Mouse (Mus musculus) midbrain, embryonic 11.5 days (tissue): Measurements from ENCODE around the gene Dbt. TPM values are rescaled to one million over a fixed set of nuclear protein-coding genes. Genes with fewer than 3 reads are reported as not detected.
"Not testable (repeated sequence)": the region's sequence is repeated elsewhere in the genome, so short reads cannot be mapped to it uniquely, and the experiment has no call there.

Source experiments
- ATAC-seq: fragments of 200-750 bp; cut with Nextera tagmentation; 2 replicates; pipeline ENCODE4 v1.8.0; 2017; ENCODE audit warnings: moderate TSS enrichment, moderate library complexity; ENCODE audit not compliant: low FRiP score
- DNase-seq: peaks from one replicate; pipeline ENCODE4 v3.0.0; 2015; ENCODE audit warnings: low spot score; ENCODE audit errors: missing footprints
- H3K27ac ChIP-seq: fragments of 300-500 bp; sonication (generic); 2 replicates; pipeline ENCODE4 v1.5.1; 2014; ENCODE audit warnings: low read depth, low read length
- H3K27me3 ChIP-seq: fragments of 300-500 bp; sonication (generic); 2 replicates; pipeline ENCODE4 v1.6.1; 2014; ENCODE audit warnings: mild to moderate bottlenecking, low read length, moderate library complexity, mixed read lengths; ENCODE audit not compliant: control insufficient read depth, insufficient read depth
- H3K36me3 ChIP-seq: fragments of 300-500 bp; sonication (generic); 2 replicates; pipeline ENCODE4 v1.6.1; 2014; ENCODE audit warnings: mild to moderate bottlenecking, low read length, moderate library complexity, mixed read lengths; ENCODE audit not compliant: control insufficient read depth, insufficient read depth
- H3K4me1 ChIP-seq: fragments of 300-500 bp; sonication (generic); 2 replicates; pipeline ENCODE4 v1.6.1; 2014; ENCODE audit warnings: low read length; ENCODE audit not compliant: control insufficient read depth, insufficient read depth
- H3K4me2 ChIP-seq: fragments of 300-500 bp; sonication (generic); 2 replicates; pipeline ENCODE4 v1.6.1; 2014; ENCODE audit warnings: mild to moderate bottlenecking, moderate library complexity
- H3K4me3 ChIP-seq: fragments of 300-500 bp; sonication (generic); 2 replicates; pipeline ENCODE4 v1.5.1; 2014; ENCODE audit warnings: low read depth, low read length
- H3K9ac ChIP-seq: fragments of 300-500 bp; sonication (generic); 2 replicates; pipeline ENCODE4 v1.6.1; 2014; ENCODE audit warnings: low read length
- H3K9me3 ChIP-seq: fragments of 300-500 bp; sonication (generic); 2 replicates; pipeline ENCODE4 v1.6.1; 2016; ENCODE audit warnings: low read length; ENCODE audit not compliant: control insufficient read depth
- WGBS: fragments of 180-500 bp; shearing (Covaris S2); extraction: QIAGEN DNeasy Blood & Tissue Kit; methylation state at CpG from one replicate; pipeline ENCODE4 v1.1.7; 2014; 5-methylcytosine and 5-hydroxymethylcytosine counted together
- polyA plus RNA-seq: library from polyadenylated mRNA; unstranded; fragments of >200 nt; fragmentation: Nextera tagmentation; extraction: Ambion mirVana; gene quantifications from 2 replicates; pipeline ENCODE4 v1.2.1, GENCODE M21; 2014

The Dbt gene
- polyA plus RNA-seq, 1 experiment from 2014 or later = 10.5 TPM

DNA sequence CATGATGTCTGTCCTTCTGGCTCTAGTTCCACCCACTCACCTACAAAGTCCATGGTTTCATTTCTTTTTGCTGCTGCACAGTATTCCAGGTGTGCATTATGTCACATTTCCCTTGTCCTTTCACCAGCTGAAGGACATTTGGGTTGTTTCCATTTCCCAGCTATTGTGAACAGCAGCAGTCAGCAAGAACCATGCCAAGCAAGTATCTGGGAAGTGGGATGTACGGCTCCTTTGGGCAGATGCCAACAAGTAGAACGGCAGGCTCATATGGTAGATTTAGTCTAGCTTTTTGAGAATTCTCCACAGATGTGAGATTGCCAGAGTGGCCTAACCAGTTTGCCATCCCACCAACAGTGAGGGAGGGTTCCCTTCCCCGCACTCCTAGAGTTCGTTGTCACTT lies 18.0 kb downstream of the Dbt start:
- peaks cover 4% of the 10 kb centered on the region for H3K36me3 ChIP-seq
- ATAC-seq (no peak), DNase-seq (no peak)
- H3K4me1 ChIP-seq = no peaks in the 10 kb centered on the region
- H3K27ac ChIP-seq = no peak overlapping the region
- H3K4me2 ChIP-seq = no peak overlapping the region
- no peak overlapping the region for H3K4me3 ChIP-seq
- no peaks in the 10 kb centered on the region for H3K27me3 ChIP-seq
- H3K9me3 ChIP-seq = no peaks in the 10 kb centered on the region
- no peak overlapping the region for H3K9ac ChIP-seq
- WGBS = 94% methylated on average over 4 of the region's 4 CpGs

DNA sequence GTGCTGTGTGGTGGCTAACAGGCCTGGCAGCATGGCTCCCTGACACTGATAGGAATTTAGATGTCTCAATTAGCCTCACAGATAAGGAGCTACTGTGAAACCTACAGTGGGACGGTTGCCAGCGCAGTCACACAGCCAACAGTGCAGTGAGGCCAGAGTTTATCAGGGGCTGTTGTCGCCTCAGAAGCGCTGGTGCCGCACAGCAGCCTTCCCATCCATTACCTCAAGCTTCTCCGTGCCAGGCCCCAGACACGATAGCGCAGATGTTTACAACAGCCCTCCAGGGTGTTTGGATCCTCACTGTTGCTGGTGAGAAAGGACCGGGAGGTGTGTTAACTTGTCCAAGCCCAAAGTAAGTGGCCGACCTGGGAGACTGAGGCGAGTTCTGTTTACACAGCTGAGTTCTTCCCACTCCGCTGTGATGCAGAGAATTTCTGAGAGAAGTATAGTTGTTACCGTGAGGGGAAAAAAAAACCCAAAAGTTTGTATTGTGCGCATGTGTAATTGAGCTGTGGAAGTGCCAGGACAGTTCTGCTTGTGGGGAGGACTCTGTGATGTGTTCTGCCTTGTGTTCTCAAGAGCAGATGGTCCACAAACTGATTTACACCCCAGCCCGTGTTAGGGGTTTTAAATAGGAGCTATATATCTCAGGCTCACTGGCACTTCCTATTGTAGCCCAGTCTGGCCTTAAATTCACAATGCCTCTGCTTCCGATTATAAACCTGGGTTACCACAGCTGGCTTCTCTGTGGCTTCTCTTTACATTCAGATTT lies 23.7 kb downstream of the Dbt start:
- Histone ChIP-seq H3K4me1 (no peaks in the 10 kb centered on the region), H3K36me3 (peaks cover 8% of the 10 kb centered on the region), H3K27me3 (no peaks in the 10 kb centered on the region), H3K4me3 (no peak overlapping the region), H3K9me3 (no peaks in the 10 kb centered on the region), H3K9ac (no peak overlapping the region), H3K4me2 (no peak overlapping the region), H3K27ac (no peak overlapping the region)
- 66% methylated on average over 16 of the region's 16 CpGs for WGBS
- DNase-seq = no peak
- ATAC-seq = no peak

DNA sequence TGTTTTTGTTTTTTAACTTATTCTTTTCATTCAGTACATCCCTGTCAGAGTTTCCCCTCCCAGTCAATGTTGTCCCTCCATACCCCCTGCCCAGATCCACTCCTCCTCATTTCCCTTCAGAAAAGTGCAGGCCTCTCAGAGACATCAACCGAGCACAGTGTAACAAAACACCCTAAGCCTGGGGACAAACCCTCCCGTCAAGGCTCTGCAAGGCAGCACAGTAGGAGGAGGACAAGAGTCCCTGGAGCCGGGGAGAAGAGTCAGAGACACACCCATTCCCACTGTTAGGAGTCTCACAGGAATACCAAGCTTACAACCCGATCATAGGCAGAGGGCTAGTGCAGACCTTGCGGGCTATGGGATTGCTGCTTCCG lies 24.3 kb downstream of the Dbt start:
- Histone ChIP-seq H3K4me2 (no peak overlapping the region), H3K9me3 (no peaks in the 10 kb centered on the region), H3K36me3 (peaks cover 8% of the 10 kb centered on the region), H3K27me3 (no peaks in the 10 kb centered on the region), H3K27ac (no peak overlapping the region), H3K4me1 (no peaks in the 10 kb centered on the region), H3K9ac (no peak overlapping the region), H3K4me3 (no peak overlapping the region)
- DNase-seq = no peak
- ATAC-seq = no peak
- 43% methylated on average over 6 of the region's 6 CpGs for WGBS

DNA sequence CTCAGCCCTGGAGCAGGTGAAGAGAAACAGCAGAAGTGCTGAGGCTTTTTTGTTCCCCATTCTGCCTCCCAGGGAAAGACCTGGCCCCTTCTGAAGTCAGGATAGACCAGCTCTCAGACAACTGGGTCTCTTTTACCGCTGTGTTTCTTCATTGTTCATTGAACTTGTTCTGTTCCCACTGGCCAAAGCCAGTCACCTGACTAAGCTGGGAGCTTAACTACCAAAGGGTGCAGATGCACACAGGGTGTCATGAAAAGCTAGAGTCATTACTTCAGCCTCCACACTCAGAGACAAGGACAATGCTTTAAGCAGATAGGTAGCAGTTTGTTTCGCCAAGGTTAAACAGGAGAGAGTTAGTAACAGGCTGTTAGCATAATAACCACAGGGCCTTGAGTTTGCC lies 29.2 kb downstream of the Dbt start:
- no peak overlapping the region for H3K9ac ChIP-seq
- peaks cover 4% of the 10 kb centered on the region; the same call in 1 of the 2 replicates for H3K36me3 ChIP-seq
- no peak overlapping the region for H3K4me3 ChIP-seq
- H3K4me2 ChIP-seq = no peak overlapping the region
- 86% methylated on average over 2 of the region's 2 CpGs for WGBS
- no peaks in the 10 kb centered on the region for H3K9me3 ChIP-seq
- no peak for DNase-seq
- no peak for ATAC-seq
- H3K27me3 ChIP-seq = no peaks in the 10 kb centered on the region
- no peaks in the 10 kb centered on the region for H3K4me1 ChIP-seq
- no peak overlapping the region for H3K27ac ChIP-seq

- Histone ChIP-seq H3K27ac (no peak overlapping the region), H3K4me2 (no peak overlapping the region), H3K36me3 (peaks cover 4% of the 10 kb centered on the region; the same call in 1 of the 2 replicates), H3K27me3 (no peaks in the 10 kb centered on the region), H3K4me3 (no peak overlapping the region), H3K9me3 (no peaks in the 10 kb centered on the region), H3K9ac (no peak overlapping the region), H3K4me1 (no peaks in the 10 kb centered on the region)
- DNase-seq (no peak), ATAC-seq (no peak)
- WGBS = 93% methylated on average over 3 of the region's 3 CpGs
Measured at GRCm38 (mm10) chr3:116542532-116542931, 29.7 kb downstream of the Dbt start.

DNA sequence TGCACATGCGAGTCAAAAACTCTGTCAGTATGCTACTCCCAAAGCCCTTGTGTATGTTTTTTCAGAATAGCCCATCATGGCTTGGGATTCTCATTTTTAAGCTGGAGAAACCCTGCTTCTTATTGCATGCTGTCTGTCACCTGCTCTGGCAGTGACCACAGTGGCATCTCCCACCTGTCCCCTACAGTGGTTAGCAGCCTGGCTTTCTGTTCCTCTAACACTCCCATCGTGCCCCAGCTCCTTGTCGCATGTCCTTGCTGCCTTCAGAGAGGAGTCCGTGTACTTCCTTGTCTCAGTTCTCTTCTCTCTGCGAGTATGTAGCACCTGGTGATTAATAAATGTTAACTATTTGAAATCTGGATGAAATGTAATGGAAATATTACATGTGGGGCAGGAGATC lies 34.6 kb downstream of the Dbt start:
- H3K27me3 ChIP-seq = no peaks in the 10 kb centered on the region
- no peak overlapping the region for H3K27ac ChIP-seq
- no peaks in the 10 kb centered on the region for H3K9me3 ChIP-seq
- no peak for ATAC-seq
- WGBS = 91% methylated on average over 5 of the region's 5 CpGs
- no peak for DNase-seq
- no peak overlapping the region for H3K9ac ChIP-seq
- no peaks in the 10 kb centered on the region for H3K4me1 ChIP-seq
- H3K36me3 ChIP-seq = peaks cover 4% of the 10 kb centered on the region; the same call in 1 of the 2 replicates
- no peak overlapping the region for H3K4me3 ChIP-seq
- H3K4me2 ChIP-seq = no peak overlapping the region

DNA sequence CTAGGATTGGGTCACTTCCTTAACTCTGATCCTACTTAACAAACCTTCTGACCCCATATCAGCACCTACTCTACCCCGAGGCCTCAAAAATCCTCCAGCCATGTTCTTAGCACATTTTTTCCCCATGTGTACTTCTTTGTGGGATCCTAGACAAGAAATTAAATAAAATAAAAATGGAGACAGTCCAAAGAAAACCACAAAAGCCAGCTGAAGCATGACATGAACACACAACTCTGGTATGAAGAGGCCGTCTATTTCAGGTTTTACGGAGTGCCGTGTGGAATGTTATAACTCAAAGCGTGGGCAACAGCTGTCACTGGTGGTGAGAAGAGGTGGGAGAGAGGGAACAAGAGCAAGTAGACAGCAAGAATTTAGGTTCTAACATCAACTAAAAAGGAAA lies 38.5 kb downstream of the Dbt start:
- H3K27me3 ChIP-seq = no peaks in the 10 kb centered on the region
- no peak overlapping the region for H3K27ac ChIP-seq
- no peak overlapping the region for H3K4me2 ChIP-seq
- H3K4me3 ChIP-seq = no peak overlapping the region
- peaks cover 4% of the 10 kb centered on the region; the same call in 1 of the 2 replicates for H3K36me3 ChIP-seq
- H3K4me1 ChIP-seq = no peaks in the 10 kb centered on the region
- H3K9ac ChIP-seq = no peak overlapping the region
- DNase-seq (no peak), ATAC-seq (no peak)
- 95% methylated on average over 5 of the region's 5 CpGs for WGBS
- H3K9me3 ChIP-seq = no peaks in the 10 kb centered on the region

- 97% methylated on average over 13 of the region's 14 CpGs for WGBS
- not testable (repeated sequence) for H3K4me2 ChIP-seq
Measured at GRCm38 (mm10) chr3:116561315-116561714, 48.4 kb downstream of the Dbt start.

DNA sequence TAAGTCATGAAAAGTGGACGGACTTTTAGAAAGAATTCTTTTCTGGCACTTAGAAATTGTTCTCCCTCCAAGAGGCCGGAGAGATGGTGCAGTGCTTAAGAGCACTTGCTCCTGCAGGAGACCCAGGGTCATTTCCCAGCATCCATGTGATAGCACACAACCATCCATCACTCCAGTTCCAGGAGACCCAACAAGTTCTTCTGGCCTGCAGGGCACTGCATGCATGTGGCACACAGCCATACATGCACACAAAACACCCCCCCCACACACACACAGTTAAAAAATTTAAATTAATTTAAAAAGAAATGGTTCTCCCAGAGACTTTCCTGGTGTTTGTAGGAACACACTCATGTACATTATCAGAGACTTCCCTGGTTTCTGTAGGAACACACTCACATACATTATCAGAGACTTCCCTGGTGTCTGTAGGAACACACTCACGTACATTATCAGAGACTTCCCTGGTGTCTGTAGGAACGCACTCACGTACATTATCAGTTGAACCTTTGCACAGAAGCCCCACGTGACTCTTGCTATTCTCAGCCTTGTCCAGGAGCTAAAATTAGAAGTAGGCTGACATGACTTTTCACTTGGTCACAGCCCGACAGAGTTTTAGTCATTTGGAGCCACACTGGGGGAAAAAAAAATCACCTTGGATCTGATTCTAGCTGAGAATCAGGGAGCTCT lies 49.7 kb downstream of the Dbt start, which contains the start of gene Lrrc39:
TSS of gene Lrrc39 (plus strand) at position 566 of the 687 bp plus-strand sequence.
- H3K4me1 ChIP-seq = no peaks in the 10 kb centered on the region
- H3K4me2 ChIP-seq = no peak within 1 kb of the TSS
- H3K36me3 ChIP-seq = no peaks in the 10 kb centered on the region
- no peak within 1 kb of the TSS for H3K27ac ChIP-seq
- H3K9ac ChIP-seq = no peak within 1 kb of the TSS
- no peaks in the 10 kb centered on the region for H3K9me3 ChIP-seq
- no peak for ATAC-seq
- DNase-seq = no peak
- H3K4me3 ChIP-seq = no peak within 1 kb of the TSS
- H3K27me3 ChIP-seq = no peaks in the 10 kb centered on the region
- whole genome bisulfite sequencing = 87% methylated on average over 7 of the region's 7 CpGs

More at GRCm38 (mm10) chr3:116561315-116561714, 48.4 kb downstream of the Dbt start:
- H3K4me3 ChIP-seq, H3K9me3 ChIP-seq, H3K36me3 ChIP-seq, H3K9ac ChIP-seq, H3K4me1 ChIP-seq, H3K27me3 ChIP-seq, DNase-seq, ATAC-seq, H3K27ac ChIP-seq: not testable (repeated sequence)
